Mouse (Mus musculus): ENCODE data around the gene Cfap43.
A peak's percentile ranks its signal among the peaks of the same experiment; 100 is the strongest.

The Cfap43 gene

DNA sequence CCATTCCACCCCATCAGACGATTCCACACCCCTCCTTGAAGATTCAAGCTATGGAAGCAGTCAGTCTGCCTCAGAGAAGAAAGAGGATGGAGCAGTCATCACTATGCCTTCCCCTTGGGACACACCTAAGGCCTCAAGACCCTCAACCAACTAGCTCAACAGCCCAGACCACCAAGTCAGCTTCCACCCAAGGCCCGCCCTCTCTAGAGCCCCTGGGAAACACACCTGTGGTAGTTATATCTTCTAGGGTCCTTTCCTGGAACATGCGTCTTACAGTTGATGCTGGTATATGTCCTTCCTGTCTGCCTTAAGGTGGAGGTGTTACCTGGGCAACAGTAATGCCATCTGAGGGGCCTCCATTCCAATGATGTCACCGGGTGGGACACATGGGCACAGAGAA, 4.9 kb downstream of the Cfap43 start:
- no peak for DNase-seq (ENCODE audit: low spot score)

DNA sequence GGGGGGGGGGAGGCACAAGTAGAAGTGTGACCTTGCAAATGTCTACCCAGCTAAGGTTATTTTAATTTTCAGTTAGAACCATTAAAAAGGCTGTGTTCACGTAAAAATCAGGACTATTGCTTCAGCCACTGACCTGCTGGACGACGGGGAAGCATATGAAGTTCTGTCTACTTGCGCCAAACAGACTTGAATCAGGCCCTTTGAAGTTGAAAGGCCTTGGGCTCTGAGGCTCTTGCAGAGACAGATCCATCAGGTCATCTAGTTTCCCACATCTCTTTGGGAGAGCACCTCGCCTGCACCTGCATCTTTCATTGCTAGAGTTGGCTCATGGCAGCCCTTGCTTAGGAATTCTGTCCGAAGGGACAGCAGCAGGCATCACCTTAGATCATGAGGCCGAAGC, 5.7 kb downstream of the Cfap43 start:
- DNase-seq (ENCODE audit: low spot score), result no peak

DNA sequence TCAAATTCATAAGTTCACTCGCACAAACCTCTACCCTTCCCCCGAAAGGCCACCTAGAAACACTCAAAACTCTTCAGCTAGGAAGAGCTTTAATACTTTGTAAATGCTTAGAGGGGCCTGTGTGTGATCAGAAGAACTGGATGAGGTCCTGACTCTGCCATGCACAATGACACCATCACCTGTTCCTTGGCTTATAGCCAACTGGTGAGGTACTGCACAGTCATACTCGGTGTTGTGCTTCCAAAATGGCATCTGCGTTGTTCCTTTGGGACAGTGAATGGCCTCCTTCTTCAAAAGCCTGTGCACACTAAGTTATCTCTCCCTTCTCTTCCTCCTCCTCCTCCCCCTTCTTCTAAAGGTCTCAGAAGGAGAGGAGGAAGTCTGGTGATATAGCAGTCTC, 8.3 kb downstream of the Cfap43 start:
- DNase-seq (ENCODE audit: low spot score), result no peak

DNA sequence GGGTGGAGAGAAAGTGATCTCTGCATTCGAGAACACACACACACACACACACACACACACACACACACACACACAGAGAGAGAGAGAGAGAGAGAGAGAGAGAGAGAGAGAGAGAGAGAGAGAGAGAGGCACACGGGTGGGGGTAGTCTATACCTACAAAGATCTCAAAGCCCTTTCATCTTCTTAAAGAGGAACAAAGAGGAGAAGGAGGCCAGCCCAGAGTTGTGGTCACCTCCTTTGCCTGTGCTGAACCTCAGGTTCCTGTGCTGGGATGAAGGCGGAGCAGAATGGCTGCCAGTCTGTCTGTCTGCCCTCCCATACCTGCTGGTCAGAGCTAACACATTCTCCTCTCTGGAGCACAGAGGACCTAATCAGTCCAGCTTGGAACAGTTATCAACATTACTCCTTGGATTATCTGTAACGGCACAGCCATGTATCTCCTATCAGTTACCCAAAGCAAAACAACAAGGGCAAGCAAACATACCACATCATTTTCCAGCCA, 8.9 kb downstream of the Cfap43 start:
- DNase-seq (ENCODE audit: low spot score), result no peak

DNA sequence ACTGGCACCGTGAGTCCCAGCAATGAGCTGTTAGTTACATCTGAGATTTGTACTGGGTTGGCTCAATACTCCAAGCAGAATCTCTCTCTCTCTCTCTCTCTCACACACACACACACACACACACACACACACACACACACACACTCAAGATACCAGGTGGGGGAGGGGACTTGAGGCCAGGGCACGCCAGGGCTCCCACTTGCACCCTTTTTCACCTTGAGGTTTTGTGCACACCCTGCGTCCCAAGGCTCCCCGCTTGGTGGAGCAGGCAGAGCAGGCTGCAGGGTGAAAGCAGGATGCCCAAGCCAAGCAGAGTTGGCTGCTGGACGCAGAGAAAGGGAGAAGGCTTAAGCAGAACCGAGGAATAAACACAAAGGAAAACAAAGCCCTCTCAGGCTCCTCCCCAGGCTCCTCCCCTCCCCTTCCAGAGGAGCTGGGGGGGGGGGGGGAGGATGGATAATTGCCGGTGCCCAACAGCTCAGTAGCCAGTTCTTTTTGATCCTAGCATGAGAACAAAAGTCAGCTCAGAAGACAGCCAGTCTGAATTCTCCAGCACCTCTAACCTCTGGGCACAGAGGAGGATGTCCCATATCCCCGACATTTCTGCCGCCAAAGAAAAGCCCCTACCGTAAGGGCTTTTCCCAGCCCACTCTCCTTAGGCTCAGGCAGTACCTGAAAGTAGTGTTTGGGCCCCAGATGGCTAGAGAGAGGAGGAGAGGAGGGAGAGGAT, 9.5 kb downstream of the Cfap43 start:
- no peak for DNase-seq (ENCODE audit: low spot score)

DNA sequence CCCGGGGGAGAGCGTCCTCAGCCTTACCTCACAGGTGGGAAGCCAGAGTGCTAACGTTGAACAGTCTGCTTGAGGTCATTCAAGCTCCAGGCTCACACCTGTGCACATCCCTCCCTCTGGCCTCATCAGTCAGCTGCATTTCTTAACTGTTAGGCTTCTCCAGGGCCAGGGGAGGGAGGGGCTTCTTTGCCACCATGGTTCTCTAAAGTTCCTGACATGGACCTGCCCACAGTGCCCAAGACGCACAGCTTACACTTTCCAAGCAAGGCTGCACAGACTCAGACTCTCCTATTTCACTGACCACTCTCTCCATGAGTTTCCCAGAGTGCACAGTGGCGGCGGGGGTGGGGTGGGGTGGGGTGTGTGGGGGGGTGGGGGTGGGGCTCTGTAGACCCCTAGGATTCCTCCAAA, 10.1 kb downstream of the Cfap43 start:
- DNase-seq (ENCODE audit: low spot score), result no peak

DNA sequence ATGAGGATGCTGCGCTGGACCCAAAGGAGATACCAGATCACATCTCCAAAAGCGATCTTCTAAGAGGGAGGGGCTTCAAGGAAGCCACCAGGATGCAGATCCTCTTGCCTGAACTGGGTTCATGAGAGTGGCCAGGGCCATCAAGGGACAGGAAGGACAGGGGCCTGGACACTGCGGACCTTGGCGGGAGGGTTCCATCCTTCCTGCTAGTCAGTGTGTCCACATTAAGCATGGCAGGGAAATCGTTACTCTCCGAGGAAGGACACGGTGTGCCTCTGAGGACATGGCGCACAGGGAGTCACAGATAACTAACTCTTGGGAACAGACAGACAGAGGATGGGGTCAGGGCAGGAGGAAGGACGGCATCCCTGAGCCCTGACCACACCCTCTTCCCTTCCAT, 11.5 kb downstream of the Cfap43 start:
- no peak for DNase-seq (ENCODE audit: low spot score)

DNA sequence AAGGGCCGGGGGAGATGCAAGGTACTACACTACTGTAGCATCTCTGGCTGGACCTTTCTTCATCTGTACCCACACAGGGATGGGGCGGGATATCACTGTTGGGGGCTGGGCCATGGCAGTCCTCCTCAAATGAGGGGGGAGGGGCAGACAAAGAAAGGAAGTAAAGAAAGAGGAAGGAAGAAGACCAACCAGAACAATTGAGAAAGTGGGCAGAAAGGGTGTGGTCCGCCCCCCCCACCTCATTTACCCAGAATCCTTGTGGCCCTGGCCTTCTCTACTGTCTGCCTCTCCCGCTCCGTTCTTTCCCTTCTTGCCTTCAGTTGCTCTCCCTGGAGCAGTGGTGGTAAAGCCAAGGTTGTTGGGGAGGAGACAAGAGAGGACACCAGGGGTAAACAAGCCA, 13.5 kb downstream of the Cfap43 start:
- no peak for DNase-seq (ENCODE audit: low spot score)

DNA sequence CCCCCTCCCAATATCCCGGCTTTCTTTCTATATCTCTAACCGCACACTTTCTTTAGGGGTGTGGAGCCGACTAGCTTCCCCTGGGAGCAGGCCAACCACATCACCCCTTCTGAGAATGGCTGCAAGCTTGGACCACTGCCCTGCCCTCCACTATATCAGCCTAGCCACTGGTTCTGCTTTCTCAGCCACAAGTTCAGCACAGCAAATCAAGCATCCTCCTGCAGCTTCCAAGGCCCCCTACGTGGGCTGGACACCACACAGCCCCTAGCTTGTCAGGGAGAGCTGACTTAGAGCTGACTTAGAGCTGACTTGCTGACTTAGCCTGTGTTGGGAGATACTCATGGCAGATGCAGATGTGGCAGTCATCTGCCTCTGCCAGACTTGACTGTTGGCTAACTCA, 14.0 kb downstream of the Cfap43 start:
- no peak for DNase-seq (ENCODE audit: low spot score)

DNA sequence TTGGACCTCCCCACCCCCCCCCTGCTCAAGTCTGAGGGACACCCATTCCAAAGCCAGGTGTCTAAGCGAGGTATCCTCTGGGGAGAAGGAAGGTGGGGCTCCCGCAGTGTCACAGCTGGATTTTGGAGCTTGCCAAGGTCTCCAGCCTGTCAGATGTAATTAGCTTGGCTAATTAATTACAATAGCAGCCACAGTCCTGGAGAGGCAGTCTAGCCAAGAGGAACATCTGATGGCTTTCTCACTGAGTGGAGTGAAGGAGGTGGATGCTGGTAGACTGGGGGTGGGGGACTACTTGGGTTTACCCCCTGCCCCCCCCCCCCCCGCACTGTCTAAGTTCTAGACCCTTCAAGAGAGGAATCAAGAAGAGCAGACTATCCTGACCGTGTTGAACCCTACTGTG, 15.4 kb downstream of the Cfap43 start:
- no peak for DNase-seq (ENCODE audit: low spot score)

DNA sequence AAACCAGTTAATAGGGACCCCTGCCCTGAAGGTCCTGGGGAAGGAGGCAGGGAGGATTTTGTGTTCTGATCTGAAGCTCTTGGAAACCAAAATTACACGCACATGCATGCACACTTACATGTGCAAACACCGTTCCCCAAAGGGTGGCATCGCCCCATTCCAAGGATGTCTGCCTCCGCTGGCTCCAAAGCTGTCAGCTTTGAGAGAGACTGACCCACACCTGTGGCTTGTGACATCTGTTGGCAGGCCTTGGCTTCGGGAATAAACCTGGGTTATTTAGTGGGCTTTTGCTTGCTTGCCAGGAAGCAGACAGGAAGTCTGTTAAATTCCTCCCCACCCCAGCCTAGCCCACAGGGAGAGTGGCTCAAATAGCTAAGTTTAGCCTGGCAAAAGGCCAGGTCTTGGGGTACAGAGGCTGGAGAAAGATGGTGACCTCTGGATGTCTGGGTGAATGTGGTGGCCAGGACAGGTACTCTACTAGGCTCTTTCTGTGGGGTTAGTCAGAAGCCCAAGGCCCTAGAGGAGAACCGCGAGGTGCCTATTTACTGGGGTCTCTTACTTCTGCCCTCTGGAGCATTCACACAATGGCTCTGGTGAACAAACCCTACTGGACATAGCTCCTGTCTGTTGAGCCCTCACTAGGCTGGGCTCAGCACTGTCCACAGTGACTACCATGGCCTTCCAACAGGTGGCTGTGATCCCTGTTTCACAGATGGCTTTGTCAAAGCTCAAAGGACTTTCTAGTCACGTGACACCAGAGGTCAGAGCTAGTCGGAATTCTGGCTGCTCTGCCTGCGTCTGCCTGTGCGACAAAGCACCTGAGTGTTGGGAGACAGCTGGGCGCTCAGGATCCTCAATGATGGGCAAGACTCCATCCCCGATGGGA, 16.5 kb downstream of the Cfap43 start:
- no peak for DNase-seq (ENCODE audit: low spot score)

DNA sequence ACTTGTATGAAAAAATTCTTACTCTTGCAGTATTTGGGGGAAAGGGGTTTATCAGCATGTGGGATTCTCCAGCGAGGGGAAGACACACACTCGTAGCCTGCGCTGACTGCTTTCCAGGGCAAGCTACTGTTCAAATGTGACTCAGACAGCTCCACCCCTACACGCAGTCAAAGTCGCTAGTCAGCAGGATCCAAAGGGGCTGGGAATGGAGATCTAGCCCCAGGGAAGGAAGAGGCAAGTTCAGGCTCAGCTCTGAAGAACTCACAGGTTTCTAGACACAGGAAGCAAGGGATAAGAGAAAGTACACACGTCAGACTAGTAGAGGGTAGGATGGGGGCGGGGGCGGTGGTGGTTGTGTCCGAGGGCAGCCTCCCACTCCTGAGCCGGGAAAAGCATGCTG, 18.5 kb downstream of the Cfap43 start:
- DNase-seq (ENCODE audit: low spot score), result no peak

DNA sequence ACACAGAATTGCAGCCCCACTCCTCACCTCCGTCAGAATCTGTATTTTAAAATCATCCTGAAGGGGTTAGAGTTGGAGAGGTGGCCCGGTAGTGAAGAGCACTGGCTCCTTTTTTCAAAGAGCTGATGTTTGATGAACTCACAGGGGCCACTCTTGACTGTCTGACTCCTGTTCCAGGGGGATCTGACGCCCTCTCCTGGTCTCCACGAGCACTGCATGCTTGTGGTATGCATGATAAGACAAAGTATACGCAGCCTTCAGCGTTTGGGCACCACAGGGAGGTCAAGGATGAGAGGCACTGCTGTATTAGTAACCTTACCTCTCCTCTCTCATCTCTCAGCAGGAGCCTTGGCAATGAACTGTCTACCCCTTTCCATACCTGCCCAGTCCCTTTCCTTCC, 19.1 kb downstream of the Cfap43 start:
- DNase-seq (ENCODE audit: low spot score), result no peak

DNA sequence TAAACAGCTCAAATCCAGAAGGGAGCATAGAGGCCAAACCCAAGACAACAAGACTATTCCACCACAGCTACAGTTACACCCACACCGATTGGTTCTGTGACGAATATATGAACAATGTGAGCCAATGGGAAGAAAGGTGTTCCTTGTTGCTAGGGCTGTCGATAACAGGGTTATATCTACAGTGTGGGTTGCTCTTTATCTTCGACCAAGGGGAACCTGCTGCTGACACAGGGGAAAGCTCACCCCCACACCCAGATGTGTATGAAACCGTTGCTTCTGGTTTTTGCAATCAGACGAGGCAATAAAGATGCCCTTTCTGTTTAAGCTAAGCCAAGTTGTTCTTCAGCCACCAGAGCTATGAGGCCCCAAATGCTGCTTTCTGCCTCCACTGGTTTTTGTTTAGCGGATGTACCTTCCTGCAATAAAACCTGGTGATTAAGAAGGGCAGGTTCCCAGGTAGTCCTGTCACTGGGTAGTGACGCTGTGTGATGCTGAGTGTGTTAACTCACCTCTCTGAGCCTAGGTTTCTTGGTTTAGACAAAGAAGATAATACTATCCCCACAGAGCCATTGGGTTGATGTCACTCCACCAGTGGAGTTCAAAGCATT, 20.5 kb downstream of the Cfap43 start:
- DNase-seq (ENCODE audit: low spot score), result no peak

DNA sequence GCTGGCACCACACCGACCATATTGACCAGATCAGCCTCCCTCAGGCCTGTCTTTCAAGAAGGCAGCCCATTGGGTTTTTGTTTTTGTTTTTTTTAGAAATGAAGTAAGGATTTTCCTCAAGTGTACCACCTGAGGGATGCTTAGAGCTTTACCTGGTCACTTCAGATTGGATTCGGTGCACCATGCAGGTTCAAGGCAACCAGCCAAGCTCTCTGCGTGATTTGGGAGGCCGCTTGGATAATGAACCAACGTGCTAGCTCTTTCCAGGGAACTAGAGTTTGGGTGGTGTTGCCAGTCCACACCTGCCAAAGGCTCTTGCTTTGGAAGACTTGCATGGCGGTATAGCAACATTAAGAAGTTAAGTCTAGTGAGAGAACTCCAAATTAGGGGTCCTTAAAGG, 26.0 kb downstream of the Cfap43 start:
- DNase-seq (ENCODE audit: low spot score), result no peak

DNA sequence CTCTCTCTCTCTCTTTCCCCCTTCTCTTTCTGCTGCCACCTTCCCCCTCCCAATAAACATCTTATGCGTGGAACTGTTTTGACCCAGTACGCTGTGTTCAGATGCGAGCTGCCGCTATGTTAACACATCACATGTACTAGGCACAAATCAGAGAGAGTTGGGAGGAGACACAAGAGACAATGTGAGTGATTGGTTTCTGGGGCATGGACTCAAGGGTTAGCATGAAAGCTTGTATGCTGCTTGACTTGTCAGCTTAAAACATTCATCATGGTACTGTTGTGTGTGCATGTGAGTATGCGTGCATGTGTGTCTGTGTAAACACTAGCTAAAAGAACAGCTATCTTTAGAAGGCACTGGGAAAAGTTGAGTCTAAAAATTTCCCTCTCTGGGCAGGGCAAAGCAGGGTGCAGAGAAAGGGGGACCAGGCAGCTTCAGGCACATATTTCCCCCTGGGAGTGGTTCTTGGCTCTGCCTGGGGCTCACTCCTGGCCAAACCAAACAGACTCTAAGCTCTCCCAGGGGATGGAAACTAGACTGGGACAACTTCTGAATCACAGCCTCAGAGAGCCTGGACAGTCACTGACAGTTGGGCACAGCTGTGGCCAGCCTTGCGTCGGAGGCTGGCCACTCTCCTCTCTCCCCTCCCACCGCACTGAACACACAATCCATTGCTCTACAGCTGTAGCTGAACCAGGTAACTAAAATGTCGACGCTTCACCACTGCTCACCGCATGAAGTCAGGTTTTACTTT, 27.4 kb downstream of the Cfap43 start:
- no peak for DNase-seq (ENCODE audit: low spot score)

DNA sequence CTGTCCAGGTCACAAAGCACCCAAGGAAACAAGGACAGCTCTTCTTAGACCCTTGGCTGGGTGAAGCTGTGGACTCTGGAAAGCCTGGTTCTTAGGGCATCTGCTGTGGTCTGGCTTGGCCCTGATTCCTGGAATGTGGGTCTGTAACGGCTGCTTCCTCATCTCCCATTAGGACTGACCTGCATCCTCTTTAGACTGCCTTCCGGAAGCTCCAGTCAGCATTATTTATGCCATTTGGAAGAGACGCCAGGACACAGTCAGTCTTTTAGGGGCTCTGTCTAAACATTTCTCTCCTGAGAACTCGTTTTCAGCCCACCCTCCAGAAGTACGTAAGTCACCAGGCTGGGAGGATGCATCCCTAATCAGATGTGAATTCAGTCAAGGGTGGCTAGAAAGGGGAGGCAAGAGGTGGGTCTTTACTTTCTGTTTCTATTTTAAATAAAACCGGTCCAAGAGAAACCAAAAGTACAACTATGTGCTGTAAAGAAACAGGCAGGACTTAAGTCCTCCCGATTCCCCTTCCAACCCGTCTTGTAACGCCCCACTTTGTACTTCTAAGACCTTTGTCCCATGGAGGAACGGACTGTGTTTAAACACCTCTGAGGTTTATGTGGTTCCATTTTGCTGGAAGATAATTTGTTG, 28.5 kb downstream of the Cfap43 start:
- peak; percentile 44 for DNase-seq (ENCODE audit: low spot score)

DNA sequence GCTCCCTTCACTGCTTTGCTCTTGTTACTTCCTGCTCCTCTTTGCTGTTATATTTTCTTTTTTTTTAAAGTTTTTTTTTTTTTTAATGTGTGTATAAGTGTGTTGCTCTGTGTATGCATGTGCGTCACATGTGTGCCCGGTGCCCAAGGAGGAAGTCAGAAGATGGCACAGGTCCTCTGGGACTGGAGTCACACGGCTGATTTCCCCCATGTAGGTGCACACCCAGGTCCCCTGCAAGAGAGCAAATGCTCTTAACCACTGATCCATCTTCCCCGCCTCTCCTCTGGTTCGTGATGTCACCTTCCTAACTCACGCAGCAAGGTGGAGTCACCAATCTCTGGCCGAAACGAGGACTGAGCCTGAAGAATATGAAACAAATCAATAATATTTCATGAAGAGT, 31.1 kb downstream of the Cfap43 start:
- DNase-seq (ENCODE audit: low spot score), result no peak

DNA sequence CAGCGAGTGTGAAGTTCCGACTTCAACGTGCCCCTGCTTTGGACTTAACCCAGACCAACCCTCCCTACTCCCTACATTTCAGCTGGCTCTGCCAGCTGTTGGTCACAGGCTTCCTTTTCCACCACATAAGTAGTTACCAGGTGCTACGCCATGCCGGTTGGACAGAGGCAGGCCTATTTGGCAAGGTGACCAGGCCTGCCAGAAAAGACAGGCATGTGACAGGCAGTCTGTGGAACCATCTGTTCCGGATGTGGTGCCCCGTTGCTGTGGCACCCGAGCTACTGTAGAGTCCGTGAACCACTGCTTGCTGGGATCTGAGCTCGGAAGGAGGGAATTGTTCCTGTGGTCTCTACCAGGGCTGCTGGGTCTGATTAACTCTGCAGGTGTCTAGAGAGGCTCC, 31.7 kb downstream of the Cfap43 start:
- peak; percentile 34 for DNase-seq (ENCODE audit: low spot score)

DNA sequence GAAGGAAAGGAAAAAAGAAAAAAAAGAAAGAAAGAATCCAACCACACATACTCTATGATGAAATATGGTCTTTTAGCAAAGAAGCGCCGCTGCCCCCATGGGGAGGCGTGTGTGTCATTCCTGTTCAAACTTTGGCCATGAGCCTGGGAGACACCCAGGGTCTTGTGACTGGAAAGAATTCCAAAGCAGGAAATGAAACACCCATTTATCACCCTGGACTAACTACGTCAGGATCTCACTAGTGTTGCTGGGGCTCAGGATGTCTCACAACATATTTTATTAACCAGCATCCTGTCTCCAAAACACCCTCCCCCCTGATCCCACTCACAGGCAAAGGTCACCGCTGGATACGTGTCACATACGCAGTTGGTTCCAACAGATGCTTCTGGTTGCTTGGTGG, 32.5 kb downstream of the Cfap43 start:
- peak; percentile 80 for DNase-seq (ENCODE audit: low spot score)

DNA sequence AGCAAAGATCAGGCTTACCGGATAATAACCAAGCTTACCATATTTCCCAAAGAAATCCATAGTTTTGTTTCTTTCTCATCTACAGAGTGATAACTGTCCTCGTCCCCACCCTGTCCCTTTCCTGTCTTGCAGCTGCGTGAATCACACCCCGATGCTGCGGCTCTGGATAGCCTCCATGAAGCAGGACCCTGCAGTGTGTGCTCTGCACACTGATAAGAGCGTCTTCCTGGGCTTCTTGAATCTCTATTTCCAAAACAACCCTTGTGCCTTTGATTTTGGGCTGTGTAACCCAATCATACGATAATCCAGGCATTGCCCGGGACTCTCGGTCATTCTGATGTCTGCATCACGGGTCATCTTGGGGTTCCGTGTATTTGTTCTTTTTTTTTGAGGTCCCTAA, 33.2 kb downstream of the Cfap43 start:
- DNase-seq (ENCODE audit: low spot score), result no peak
